Mouse (Mus musculus): ENCODE measurements around the gene Dgkb. TPM values are rescaled to one million over a fixed set of nuclear protein-coding genes. Genes with fewer than 3 reads are reported as not detected.

Dgkb gene
- polyA plus RNA-seq, 1 experiment from 2014 or later: 4.7 TPM

DNA sequence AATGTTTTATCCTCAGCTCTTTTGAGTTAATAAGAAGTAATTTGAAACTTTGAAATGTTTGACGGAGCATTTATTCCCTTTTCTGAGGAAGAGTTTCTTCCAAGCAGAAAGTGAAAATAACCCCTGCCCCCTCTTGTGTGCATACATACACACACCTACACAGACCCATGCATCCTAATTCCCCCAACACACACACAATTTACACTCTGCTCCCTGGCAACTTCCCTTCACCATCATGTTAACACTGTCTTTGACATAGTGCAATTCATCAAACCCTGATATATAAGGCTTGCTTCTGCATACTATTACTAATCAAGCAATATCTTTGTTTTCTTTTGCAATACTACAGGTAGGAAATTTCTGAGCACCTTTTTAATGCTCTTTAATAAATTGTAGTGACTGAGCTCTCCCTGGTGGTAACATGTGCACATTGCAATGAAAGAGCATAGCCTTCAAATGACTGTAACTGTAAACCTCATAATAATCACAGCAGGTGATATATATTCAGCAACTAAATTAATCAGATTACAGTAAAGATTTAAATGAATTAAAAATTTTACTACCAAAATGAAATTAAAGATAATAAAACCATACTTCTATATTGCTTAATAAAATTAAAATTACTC lies 297.6 kb downstream of the Dgkb start:
- Histone ChIP-seq H3K27ac (ENCODE audit: low read depth) (no peak overlapping the region), H3K4me1 (replicated peaks; ENCODE audit: control insufficient read depth, insufficient read depth, low read length) (no peaks in the 10 kb centered on the region), H3K4me2 (ENCODE audit: low read length) (no peak overlapping the region), H3K9me3 (ENCODE audit: control insufficient read depth, low read length) (no peaks in the 10 kb centered on the region), H3K9ac (ENCODE audit: low read length) (no peak overlapping the region), H3K27me3 (replicated peaks; ENCODE audit: control insufficient read depth, insufficient read depth, low read length) (no peaks in the 10 kb centered on the region), H3K4me3 (ENCODE audit: low read depth, low read length) (no peak overlapping the region), H3K36me3 (ENCODE audit: control insufficient read depth, insufficient read depth, low read length) (no peaks in the 10 kb centered on the region)
- WGBS: 68% methylated on average over 1 of the region's 1 CpGs
- peak; percentile 68; the same call in 1 of the 2 replicates for ATAC-seq (replicated peaks; ENCODE audit: low FRiP score, low TSS enrichment, low read depth)
- DNase-seq (ENCODE audit: low spot score): no peak

DNA sequence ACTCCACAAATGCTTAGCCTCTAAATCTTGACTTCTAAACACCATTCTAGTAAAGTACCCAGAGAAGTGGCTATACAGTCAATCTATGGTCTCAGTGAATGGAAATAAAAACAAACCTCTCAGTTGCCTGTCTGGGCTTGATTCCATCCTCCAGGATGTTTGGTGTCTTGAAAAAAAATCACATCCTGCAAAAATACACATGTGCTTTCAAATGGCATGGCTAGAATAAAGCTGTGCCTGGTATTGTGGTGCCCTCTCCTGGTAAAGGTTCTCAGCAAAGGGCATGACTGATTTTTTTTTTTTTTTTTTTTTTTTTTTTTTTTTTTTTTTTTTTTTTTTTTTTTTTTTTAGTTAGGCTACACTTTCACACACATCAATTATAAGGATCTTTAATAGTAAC lies 306.0 kb downstream of the Dgkb start:
- H3K9me3 ChIP-seq (ENCODE audit: control insufficient read depth, low read length): no peaks in the 10 kb centered on the region

DNA sequence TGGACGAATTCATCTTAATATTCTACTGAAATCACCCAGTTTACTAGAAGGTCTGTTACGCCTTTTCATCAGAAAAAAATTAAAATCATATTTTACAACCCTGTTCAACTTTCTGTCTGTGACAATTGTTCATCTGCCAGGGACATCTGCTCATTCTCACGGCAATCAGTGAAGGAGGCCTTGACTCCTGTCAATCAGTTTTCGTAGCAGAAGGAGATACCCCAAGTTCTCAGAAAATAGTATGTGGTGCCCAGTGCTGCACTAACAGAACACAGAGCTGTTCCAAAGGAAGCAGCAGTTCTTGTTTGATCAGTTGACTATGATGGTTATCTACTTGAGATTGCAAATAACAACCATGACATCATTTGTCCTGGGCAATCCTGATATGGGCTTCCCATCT lies 307.8 kb downstream of the Dgkb start:
- WGBS: 90% methylated on average over 4 of the region's 4 CpGs
- Histone ChIP-seq H3K9me3 (ENCODE audit: control insufficient read depth, low read length) (no peaks in the 10 kb centered on the region), H3K4me1 (replicated peaks; ENCODE audit: control insufficient read depth, insufficient read depth, low read length) (no peaks in the 10 kb centered on the region), H3K27me3 (replicated peaks; ENCODE audit: control insufficient read depth, insufficient read depth, low read length) (no peaks in the 10 kb centered on the region), H3K27ac (ENCODE audit: low read depth) (no peak overlapping the region), H3K36me3 (ENCODE audit: control insufficient read depth, insufficient read depth, low read length) (no peaks in the 10 kb centered on the region), H3K9ac (ENCODE audit: low read length) (no peak overlapping the region), H3K4me3 (ENCODE audit: low read depth, low read length) (no peak overlapping the region), H3K4me2 (ENCODE audit: low read length) (no peak overlapping the region)
- DNase-seq (ENCODE audit: low spot score) (no peak), ATAC-seq (replicated peaks; ENCODE audit: low FRiP score, low TSS enrichment, low read depth) (no peak)

More for the DNA sequence above, 306.0 kb downstream of the Dgkb start:
- no peak for DNase-seq (ENCODE audit: low spot score)
- no peak overlapping the region for H3K9ac ChIP-seq (ENCODE audit: low read length)
- no peaks in the 10 kb centered on the region for H3K27me3 ChIP-seq (replicated peaks; ENCODE audit: control insufficient read depth, insufficient read depth, low read length)
- no peak overlapping the region for H3K4me2 ChIP-seq (ENCODE audit: low read length)
- H3K4me1 ChIP-seq (replicated peaks; ENCODE audit: control insufficient read depth, insufficient read depth, low read length): no peaks in the 10 kb centered on the region
- no peak overlapping the region for H3K27ac ChIP-seq (ENCODE audit: low read depth)
- H3K4me3 ChIP-seq (ENCODE audit: low read depth, low read length): no peak overlapping the region
- H3K36me3 ChIP-seq (ENCODE audit: control insufficient read depth, insufficient read depth, low read length): no peaks in the 10 kb centered on the region
- no peak for ATAC-seq (replicated peaks; ENCODE audit: low FRiP score, low TSS enrichment, low read depth)

DNA sequence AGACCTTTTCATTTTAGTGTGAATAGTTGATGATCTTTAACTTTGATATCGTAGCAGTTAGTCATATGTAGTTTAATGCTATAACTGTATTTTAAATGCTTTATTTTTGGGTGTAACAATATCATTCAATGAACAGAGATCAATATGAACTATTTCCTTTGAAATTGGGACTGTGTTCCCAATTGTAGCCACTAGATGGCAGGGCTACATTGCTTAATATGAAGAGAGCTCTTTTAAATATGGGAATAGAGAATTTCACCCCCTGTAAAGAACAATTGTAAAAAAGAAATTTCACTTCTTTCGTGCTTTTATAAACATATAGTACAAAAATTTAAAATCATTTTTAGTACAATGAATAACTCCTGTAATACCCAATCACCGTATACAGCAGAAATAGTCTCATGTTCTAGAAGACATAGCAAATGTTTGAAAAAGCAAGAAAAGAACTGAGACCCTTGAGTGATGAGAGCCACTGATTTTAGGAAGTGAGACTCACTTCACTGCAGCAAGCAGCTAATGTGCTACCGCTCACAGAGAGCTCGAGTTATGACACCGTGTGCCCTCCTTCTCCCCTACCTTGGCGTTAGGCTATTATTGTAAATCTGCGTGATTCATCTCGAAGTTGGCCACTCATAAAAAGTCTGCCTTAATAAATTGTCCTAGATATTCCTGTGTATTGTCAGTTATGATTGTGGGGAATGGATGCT lies 312.8 kb downstream of the Dgkb start:
- H3K4me3 ChIP-seq (ENCODE audit: low read depth, low read length): no peak overlapping the region
- H3K27me3 ChIP-seq (replicated peaks; ENCODE audit: control insufficient read depth, insufficient read depth, low read length): no peaks in the 10 kb centered on the region
- ATAC-seq (replicated peaks; ENCODE audit: low FRiP score, low TSS enrichment, low read depth) (no peak), DNase-seq (ENCODE audit: low spot score) (no peak)
- H3K36me3 ChIP-seq (ENCODE audit: control insufficient read depth, insufficient read depth, low read length): no peaks in the 10 kb centered on the region
- no peak overlapping the region for H3K9ac ChIP-seq (ENCODE audit: low read length)
- H3K27ac ChIP-seq (ENCODE audit: low read depth): no peak overlapping the region
- H3K9me3 ChIP-seq (ENCODE audit: control insufficient read depth, low read length): no peaks in the 10 kb centered on the region
- no peaks in the 10 kb centered on the region for H3K4me1 ChIP-seq (replicated peaks; ENCODE audit: control insufficient read depth, insufficient read depth, low read length)
- H3K4me2 ChIP-seq (ENCODE audit: low read length): no peak overlapping the region
- 63% methylated on average over 9 of the region's 9 CpGs for WGBS

DNA sequence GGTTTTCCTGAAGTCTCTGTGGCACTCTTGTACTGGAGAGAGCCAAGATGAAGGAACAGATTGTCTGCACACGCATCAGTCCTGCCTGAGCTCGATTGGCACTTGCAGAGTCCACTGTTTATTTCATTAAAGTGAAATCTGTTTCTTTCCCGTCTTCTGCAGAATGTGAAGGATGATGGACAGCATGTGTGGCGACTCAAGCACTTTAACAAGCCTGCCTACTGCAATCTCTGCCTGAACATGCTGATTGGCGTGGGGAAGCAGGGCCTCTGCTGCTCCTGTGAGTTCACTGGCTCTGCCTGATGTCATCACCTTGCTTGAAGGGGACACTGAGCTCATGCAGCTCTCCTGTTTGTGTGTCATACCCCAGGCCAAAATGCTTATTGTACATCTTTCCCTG lies 318.9 kb downstream of the Dgkb start:
- Histone ChIP-seq H3K9ac (ENCODE audit: low read length) (no peak overlapping the region), H3K4me1 (replicated peaks; ENCODE audit: control insufficient read depth, insufficient read depth, low read length) (no peaks in the 10 kb centered on the region), H3K27me3 (replicated peaks; ENCODE audit: control insufficient read depth, insufficient read depth, low read length) (no peaks in the 10 kb centered on the region), H3K9me3 (ENCODE audit: control insufficient read depth, low read length) (no peaks in the 10 kb centered on the region), H3K36me3 (ENCODE audit: control insufficient read depth, insufficient read depth, low read length) (no peaks in the 10 kb centered on the region), H3K4me2 (ENCODE audit: low read length) (no peak overlapping the region), H3K4me3 (ENCODE audit: low read depth, low read length) (no peak overlapping the region), H3K27ac (ENCODE audit: low read depth) (no peak overlapping the region)
- ATAC-seq (replicated peaks; ENCODE audit: low FRiP score, low TSS enrichment, low read depth) (no peak), DNase-seq (ENCODE audit: low spot score) (no peak)
- WGBS: 48% methylated on average over 5 of the region's 5 CpGs

DNA sequence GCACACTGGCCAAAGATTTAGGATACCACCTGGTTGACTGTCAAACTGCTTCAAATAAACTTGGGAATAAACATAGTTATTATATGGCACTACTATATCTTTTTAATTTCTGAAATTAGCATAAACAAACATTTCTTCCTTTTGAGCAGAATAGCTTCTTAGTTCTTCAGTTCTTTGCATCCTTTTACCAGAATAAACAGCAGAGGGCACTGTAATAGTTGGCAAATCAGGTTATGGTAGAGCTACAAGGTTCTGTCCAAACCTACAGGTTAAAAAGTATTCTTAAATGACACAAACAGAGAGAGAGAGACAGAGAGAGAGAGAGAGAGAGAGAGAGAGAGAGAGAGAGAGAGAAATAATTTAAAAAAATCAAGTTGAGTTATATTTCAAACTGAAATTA lies 322.5 kb downstream of the Dgkb start:
- DNase-seq (ENCODE audit: low spot score): no peak
- Histone ChIP-seq H3K27me3 (replicated peaks; ENCODE audit: control insufficient read depth, insufficient read depth, low read length) (no peaks in the 10 kb centered on the region), H3K4me1 (replicated peaks; ENCODE audit: control insufficient read depth, insufficient read depth, low read length) (no peaks in the 10 kb centered on the region), H3K4me2 (ENCODE audit: low read length) (no peak overlapping the region), H3K36me3 (ENCODE audit: control insufficient read depth, insufficient read depth, low read length) (no peaks in the 10 kb centered on the region), H3K27ac (ENCODE audit: low read depth) (no peak overlapping the region), H3K9ac (ENCODE audit: low read length) (no peak overlapping the region), H3K4me3 (ENCODE audit: low read depth, low read length) (no peak overlapping the region), H3K9me3 (ENCODE audit: control insufficient read depth, low read length) (no peaks in the 10 kb centered on the region)
- ATAC-seq (replicated peaks; ENCODE audit: low FRiP score, low TSS enrichment, low read depth): no peak

DNA sequence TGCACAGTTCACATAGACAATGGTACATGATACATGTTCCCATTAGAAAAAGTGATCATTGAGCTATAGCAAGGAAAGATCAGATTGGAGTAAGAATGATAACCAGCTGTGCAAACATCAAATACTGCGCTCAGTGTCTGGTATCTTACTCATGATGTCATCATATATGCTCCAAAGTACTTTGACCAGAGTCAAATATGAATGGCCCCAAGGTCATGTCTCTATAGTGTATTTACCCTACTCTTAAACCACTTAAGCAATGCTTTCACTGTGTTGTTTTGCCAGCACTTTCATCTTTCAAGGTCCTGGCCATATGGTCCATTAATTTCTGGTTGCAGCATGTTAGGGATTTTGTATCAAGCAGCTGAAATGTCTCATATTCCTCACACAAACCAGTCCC lies 415.1 kb downstream of the Dgkb start:
- H3K4me1 ChIP-seq (replicated peaks; ENCODE audit: control insufficient read depth, insufficient read depth, low read length): no peaks in the 10 kb centered on the region
- ATAC-seq (replicated peaks; ENCODE audit: low FRiP score, low TSS enrichment, low read depth) (no peak), DNase-seq (ENCODE audit: low spot score) (no peak)
- no peaks in the 10 kb centered on the region for H3K36me3 ChIP-seq (ENCODE audit: control insufficient read depth, insufficient read depth, low read length)
- H3K4me3 ChIP-seq (ENCODE audit: low read depth, low read length): no peak overlapping the region
- no peak overlapping the region for H3K9ac ChIP-seq (ENCODE audit: low read length)
- no peaks in the 10 kb centered on the region for H3K9me3 ChIP-seq (ENCODE audit: control insufficient read depth, low read length)
- H3K4me2 ChIP-seq (ENCODE audit: low read length): no peak overlapping the region
- H3K27me3 ChIP-seq (replicated peaks; ENCODE audit: control insufficient read depth, insufficient read depth, low read length): no peaks in the 10 kb centered on the region
- H3K27ac ChIP-seq (ENCODE audit: low read depth): no peak overlapping the region
- WGBS: 68% methylated on average over 1 of the region's 1 CpGs

DNA sequence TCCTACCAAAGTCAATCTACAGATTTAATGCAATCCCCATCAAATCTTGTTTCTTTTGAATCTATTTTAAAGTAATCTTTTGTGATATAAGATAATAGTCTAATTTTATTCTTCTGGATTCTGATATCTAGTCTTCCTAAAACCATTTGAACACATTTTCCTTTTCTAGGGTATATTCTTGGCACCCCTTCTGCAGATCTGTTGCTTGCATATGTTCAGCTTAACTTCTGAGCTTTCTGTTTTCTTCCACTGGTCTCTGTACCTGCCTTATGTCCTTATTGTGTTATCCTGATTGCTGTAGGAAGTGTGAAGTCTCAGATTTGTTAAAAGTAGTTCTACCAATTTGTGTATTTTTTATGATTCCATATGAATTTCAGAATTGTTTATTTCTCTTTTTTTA lies 451.3 kb downstream of the Dgkb start:
- H3K4me3 ChIP-seq (ENCODE audit: low read depth, low read length): no peak overlapping the region
- no peak overlapping the region for H3K4me2 ChIP-seq (ENCODE audit: low read length)
- no peak overlapping the region for H3K27ac ChIP-seq (ENCODE audit: low read depth)
- ATAC-seq (replicated peaks; ENCODE audit: low FRiP score, low TSS enrichment, low read depth): no peak
- no peaks in the 10 kb centered on the region for H3K9me3 ChIP-seq (ENCODE audit: control insufficient read depth, low read length)
- H3K9ac ChIP-seq (ENCODE audit: low read length): no peak overlapping the region
- no peaks in the 10 kb centered on the region for H3K4me1 ChIP-seq (replicated peaks; ENCODE audit: control insufficient read depth, insufficient read depth, low read length)
- DNase-seq (ENCODE audit: low spot score): no peak
- no peaks in the 10 kb centered on the region for H3K36me3 ChIP-seq (ENCODE audit: control insufficient read depth, insufficient read depth, low read length)
- H3K27me3 ChIP-seq (replicated peaks; ENCODE audit: control insufficient read depth, insufficient read depth, low read length): no peaks in the 10 kb centered on the region

DNA sequence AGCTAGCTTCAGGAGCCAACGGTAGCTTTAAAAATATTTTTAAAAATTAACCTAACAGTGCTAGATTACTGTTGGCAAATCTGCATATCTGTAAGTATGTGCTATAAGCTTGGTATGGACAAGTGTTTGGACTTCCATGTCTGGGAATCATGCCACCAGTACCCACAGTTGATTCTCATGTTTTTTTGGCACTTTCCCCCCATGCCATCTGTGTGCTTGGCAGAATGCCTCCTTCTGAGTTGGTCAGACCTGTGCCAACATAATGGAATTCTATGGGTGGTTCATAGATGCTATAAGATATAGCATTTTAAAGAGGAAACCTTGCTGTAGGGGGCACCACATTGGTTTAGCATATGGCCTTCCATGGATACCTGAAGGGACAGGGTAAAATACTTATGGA lies 484.0 kb downstream of the Dgkb start:
- Histone ChIP-seq H3K27ac (ENCODE audit: low read depth) (no peak overlapping the region), H3K4me1 (replicated peaks; ENCODE audit: control insufficient read depth, insufficient read depth, low read length) (no peaks in the 10 kb centered on the region), H3K27me3 (replicated peaks; ENCODE audit: control insufficient read depth, insufficient read depth, low read length) (no peaks in the 10 kb centered on the region), H3K36me3 (ENCODE audit: control insufficient read depth, insufficient read depth, low read length) (no peaks in the 10 kb centered on the region), H3K9me3 (ENCODE audit: control insufficient read depth, low read length) (no peaks in the 10 kb centered on the region), H3K4me3 (ENCODE audit: low read depth, low read length) (no peak overlapping the region), H3K4me2 (ENCODE audit: low read length) (no peak overlapping the region), H3K9ac (ENCODE audit: low read length) (no peak overlapping the region)
- WGBS: 90% methylated on average over 1 of the region's 1 CpGs
- DNase-seq (ENCODE audit: low spot score) (no peak), ATAC-seq (replicated peaks; ENCODE audit: low FRiP score, low TSS enrichment, low read depth) (no peak)

Data from intestine, embryonic 14.5 days (tissue).